Mouse (Mus musculus): ENCODE data around the gene Fto.

GRCm38 (mm10) chr8:91263939-91264338 is 49.4 kb upstream of the Fto start:
- no peak for TF ChIP-seq CTCF (conservative IDR thresholded peaks at IDR 0.05; ENCODE audit: low read length)
- TF ChIP-seq NANOG (IDR thresholded peaks at IDR 0.05; ENCODE audit: borderline replicate concordance, low read length): no peak
